22 mouse cellular contexts compared by ENCODE assay signal in genomic region chr7:72223558-72223957, GRCm38 (mm10).
A peak's percentile ranks its signal among the peaks of the same experiment; 100 is the strongest.
DNase-seq lines count a peak whose midpoint lies in the region; ATAC-seq and TF ChIP-seq lines count a peak whose summit lies in the region.
"Had no signal": no experiment of that assay in that cellular context is flagged by ENCODE, and none has a peak within 500 bp of the region (broad histone marks: within the 10 kb centered on the region; RNA-seq: fewer than 3 reads in every experiment).

No protein-coding gene starts in this region.

- no peak for TF ChIP-seq CTCF in kidney, postnatal 0 days (IDR thresholded peaks at IDR 0.05; ENCODE audit: low read depth)

- WGBS in kidney, embryonic 15.5 days, result 38% methylated on average over 5 of the region's 5 CpGs
- 37% methylated on average over 5 of the region's 5 CpGs for WGBS in kidney, postnatal 0 days

- no peak overlapping the region for H3K9ac ChIP-seq in kidney, embryonic 15.5 days
- no peak overlapping the region for H3K9ac ChIP-seq in kidney, postnatal 0 days (ENCODE audit: low read depth, low read length)
- H3K9ac ChIP-seq: embryonic facial prominence, embryonic 13.5 days; embryonic facial prominence, embryonic 15.5 days; forebrain, embryonic 12.5 days had no signal

- no peak for ATAC-seq in kidney, embryonic 15.5 days (replicated peaks; ENCODE audit: low FRiP score)
- no peak for ATAC-seq in kidney, postnatal 0 days (replicated peaks; ENCODE audit: low FRiP score, low read depth)
- ATAC-seq: forebrain, embryonic 14.5 days; forebrain, embryonic 16.5 days had no signal

- H3K4me3 ChIP-seq in kidney, embryonic 15.5 days (replicated peaks), result no peak overlapping the region
- H3K4me3 ChIP-seq in kidney, postnatal 0 days (replicated peaks; ENCODE audit: low read depth, low read length), result no peak overlapping the region
- H3K4me3 ChIP-seq: embryonic facial prominence, embryonic 13.5 days; embryonic facial prominence, embryonic 15.5 days; erythroblast, embryonic 14.5 days; forebrain, embryonic 10.5 days; forebrain, embryonic 12.5 days had no signal

- no peak overlapping the region for H3K4me2 ChIP-seq in kidney, embryonic 15.5 days
- no peak overlapping the region for H3K4me2 ChIP-seq in kidney, postnatal 0 days (ENCODE audit: low read length)
- H3K4me2 ChIP-seq: embryonic facial prominence, embryonic 13.5 days; embryonic facial prominence, embryonic 15.5 days; forebrain, embryonic 12.5 days had no signal

- DNase-seq in kidney, adult 18-20 months, result no peak
- DNase-seq in kidney, postnatal 0 days (ENCODE audit: low spot score), result peak; percentile 60
- DNase-seq in kidney, postnatal 14 days, result no peak
- no peak for DNase-seq in layer of hippocampus, postnatal 25 days (ENCODE audit: extremely low spot score in 1 of 2, low spot score in 1 of 2)
- DNase-seq: adrenal gland, adult 2 months; adrenal gland, postnatal 10 days; adrenal gland, postnatal 25 days; cerebellum, adult 11 months; cerebellum, adult 18-20 months; cerebellum, adult 8-10 months; cerebellum, adult 9-11 months; cerebellum, postnatal 14 days; cerebellum, postnatal 36 days; embryo, embryonic 11 days had no signal

- H3K36me3 ChIP-seq in kidney, embryonic 15.5 days, result no peaks in the 10 kb centered on the region
- no peaks in the 10 kb centered on the region for H3K36me3 ChIP-seq in kidney, postnatal 0 days (ENCODE audit: insufficient read depth, low read length)
- H3K36me3 ChIP-seq: embryonic facial prominence, embryonic 13.5 days; embryonic facial prominence, embryonic 15.5 days; forebrain, embryonic 10.5 days; forebrain, embryonic 12.5 days had no signal

- H3K4me1 ChIP-seq in kidney, embryonic 15.5 days, result peaks cover 7% of the 10 kb centered on the region
- 0 out of 2 replicates have a peak, but pooled peaks cover 3% of the 10 kb centered on the region for H3K4me1 ChIP-seq in kidney, postnatal 0 days (replicated peaks; ENCODE audit: insufficient read depth, low read length)
- H3K4me1 ChIP-seq: embryonic facial prominence, embryonic 13.5 days; embryonic facial prominence, embryonic 15.5 days; forebrain, embryonic 12.5 days had no signal

- no peaks in the 10 kb centered on the region for H3K9me3 ChIP-seq in kidney, embryonic 15.5 days (replicated peaks)
- H3K9me3 ChIP-seq in kidney, postnatal 0 days (replicated peaks; ENCODE audit: low read length), result no peaks in the 10 kb centered on the region
- H3K9me3 ChIP-seq: embryonic facial prominence, embryonic 13.5 days; embryonic facial prominence, embryonic 15.5 days; forebrain, embryonic 10.5 days; forebrain, embryonic 12.5 days had no signal

- peak overlapping the region; percentile 58; the same call in 1 of the 2 replicates for H3K27ac ChIP-seq in kidney, embryonic 15.5 days
- H3K27ac ChIP-seq in kidney, postnatal 0 days, result 0 out of 2 replicates have a peak overlapping the region, but pooled peaks have one; percentile 31
- H3K27ac ChIP-seq: embryonic facial prominence, embryonic 13.5 days; embryonic facial prominence, embryonic 15.5 days; forebrain, embryonic 10.5 days; forebrain, embryonic 12.5 days had no signal

- H3K27me3 ChIP-seq in kidney, embryonic 15.5 days, result no peaks in the 10 kb centered on the region
- H3K27me3 ChIP-seq in kidney, postnatal 0 days (ENCODE audit: insufficient read depth, low read length), result no peaks in the 10 kb centered on the region
- H3K27me3 ChIP-seq: embryonic facial prominence, embryonic 13.5 days; embryonic facial prominence, embryonic 15.5 days; forebrain, embryonic 12.5 days had no signal
